Mouse (Mus musculus) E14TG2a.4 (cell line): Measurements from ENCODE around the gene Tnrc6b.

Experiments used
- CTCF ChIP-seq: conservative IDR thresholded peaks from 2 replicates; pipeline ENCODE4 v1.5.1; 2014; ENCODE audit warnings: low read length
- NANOG ChIP-seq: IDR thresholded peaks from 2 replicates; pipeline ENCODE4 v1.6.1; 2014; ENCODE audit warnings: borderline replicate concordance, low read length, mixed read lengths

- TF ChIP-seq CTCF (no peak), NANOG (no peak)
Measured at GRCm38 (mm10) chr15:80838836-80839235, 127.7 kb downstream of the Tnrc6b start.
